Mouse (Mus musculus) small intestine, adult 10 weeks (tissue): Measurements from ENCODE around the gene Pkp1. TPM values are rescaled to one million over a fixed set of nuclear protein-coding genes. Genes with fewer than 3 reads are reported as not detected.

Experiments
- polyA plus RNA-seq: library from polyadenylated mRNA; stranded (reverse); fragments of 350-450 nt; fragmentation: Illumina TruSeq; extraction: RNeasy Lipid Tissue Mini Kit (QIAGEN cat#74804); gene quantifications from one replicate; pipeline ENCODE4 v1.2.3, GENCODE M21; 2014; ENCODE audit warnings: low replicate concordance

Gene Pkp1
- polyA plus RNA-seq: 2.0 TPM

GRCm38 (mm10) chr1:135918644-135919407 lies at the start of gene Pkp1:
Gene Pkp1 (minus strand): TSS chr1:135919207.

GRCm38 (mm10) chr1:135835716-135836483 lies 83.1 kb downstream of the Pkp1 start, which contains the start of gene Tnnt2:
Gene Tnnt2 (plus strand): TSS chr1:135836354.

Other genes starting within 250 kb of the Pkp1 start
- 11.0 TPM for gene Csrp1, start 199.1 kb downstream of the Pkp1 start, polyA plus RNA-seq
- not detected for gene Phlda3, start 153.1 kb downstream of the Pkp1 start, polyA plus RNA-seq
- not detected for gene Tnni1, start 139.8 kb downstream of the Pkp1 start, polyA plus RNA-seq
- 6.2 TPM for gene Lad1, start 100.6 kb downstream of the Pkp1 start, polyA plus RNA-seq
- 0.93 TPM for gene Tnnt2, start 82.9 kb downstream of the Pkp1 start, polyA plus RNA-seq
- gene Igfn1, start 87.1 kb upstream of the Pkp1 start, polyA plus RNA-seq: not detected
- 0.63 TPM for gene Tmem9, start 88.9 kb upstream of the Pkp1 start, polyA plus RNA-seq
- gene Ascl5, start 131.6 kb upstream of the Pkp1 start, polyA plus RNA-seq: not detected
- gene Cacna1s, start 133.5 kb upstream of the Pkp1 start, polyA plus RNA-seq: not detected
- 1.2 TPM for gene Kif21b, start 212.2 kb upstream of the Pkp1 start, polyA plus RNA-seq